Mouse (Mus musculus) ES-E14 (cell line): ENCODE data around the gene Gpr182.

Source experiments
- CHD2 ChIP-seq: IDR thresholded peaks from 2 replicates; pipeline ENCODE4 v1.6.1; 2014; ENCODE audit warnings: mild to moderate bottlenecking, low read depth, low read length, inconsistent platforms
- HCFC1 ChIP-seq: IDR thresholded peaks from 2 replicates; pipeline ENCODE4 v1.6.1; 2012; ENCODE audit warnings: low read length, inconsistent platforms, borderline replicate concordance; ENCODE audit not compliant: insufficient read depth
- MAFK ChIP-seq: IDR thresholded peaks from 2 replicates; pipeline ENCODE4 v1.6.1; 2014; ENCODE audit warnings: mild to moderate bottlenecking, low read depth, low read length, inconsistent platforms; ENCODE audit not compliant: insufficient read depth
- ZC3H11A ChIP-seq: IDR thresholded peaks from 2 replicates; pipeline ENCODE4 v1.6.1; 2012; ENCODE audit warnings: low read depth, mild to moderate bottlenecking, inconsistent platforms, low read length, borderline replicate concordance
- ZNF384 ChIP-seq: IDR thresholded peaks from 2 replicates; pipeline ENCODE4 v1.6.1; 2012; ENCODE audit warnings: low read depth, low read length, inconsistent platforms

DNA sequence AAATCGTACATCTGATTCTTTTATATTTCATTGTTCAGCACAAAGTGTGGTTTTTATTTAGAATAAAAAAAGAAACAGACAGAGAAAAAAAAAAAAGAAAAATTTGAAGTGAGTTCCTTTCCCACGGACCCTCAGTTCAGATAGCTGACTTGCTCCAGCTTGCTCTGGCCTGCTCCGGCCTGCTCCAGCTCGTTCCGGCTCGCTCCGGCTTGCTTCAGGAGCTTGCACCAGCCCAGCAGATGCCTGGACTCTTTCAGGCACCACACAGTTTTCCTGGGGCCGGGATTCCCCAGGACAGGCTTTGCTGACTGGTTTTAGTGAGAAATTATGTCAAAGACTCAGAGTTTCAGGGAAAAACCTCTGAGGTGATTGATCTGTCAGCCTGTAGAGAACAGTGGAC, 4.3 kb downstream of the Gpr182 start:
- TF ChIP-seq HCFC1, result no peak
- TF ChIP-seq MAFK, result no peak
- no peak for TF ChIP-seq ZC3H11A
- no peak for TF ChIP-seq CHD2
- no peak for TF ChIP-seq ZNF384
